Mouse (Mus musculus) hindbrain, postnatal 0 days (tissue): Measurements from ENCODE around the gene Tprn. TPM values are rescaled to one million over a fixed set of nuclear protein-coding genes. Genes with fewer than 3 reads are reported as not detected.

ENCODE experiments used
- ATAC-seq: fragments of 200-750 bp; cut with Nextera tagmentation; 2 replicates; pipeline ENCODE4 v1.8.0; 2017; ENCODE audit warnings: mild to moderate bottlenecking, moderate TSS enrichment, moderate library complexity
- DNase-seq: peaks from one replicate; pipeline ENCODE4 v3.0.0-alpha.2; 2015; ENCODE audit warnings: low spot score
- H3K27ac ChIP-seq: fragments of 300-500 bp; sonication (generic); 2 replicates; pipeline ENCODE4 v1.5.1; 2014; ENCODE audit warnings: mild to moderate bottlenecking
- H3K27me3 ChIP-seq: fragments of 300-500 bp; sonication (generic); 2 replicates; pipeline ENCODE4 v1.6.1; 2014; ENCODE audit warnings: low read length, mixed read lengths; ENCODE audit not compliant: insufficient read depth
- H3K36me3 ChIP-seq: fragments of 300-500 bp; sonication (generic); 2 replicates; pipeline ENCODE4 v1.6.1; 2014; ENCODE audit warnings: low read length, mixed read lengths; ENCODE audit not compliant: insufficient read depth
- H3K4me1 ChIP-seq: fragments of 300-500 bp; sonication (generic); 2 replicates; pipeline ENCODE4 v1.6.1; 2014; ENCODE audit warnings: antibody characterized with exemption, low read length, mixed read lengths; ENCODE audit not compliant: insufficient read depth
- H3K4me2 ChIP-seq: fragments of 300-500 bp; sonication (generic); 2 replicates; pipeline ENCODE4 v1.6.1; 2014; ENCODE audit warnings: low read depth, mild to moderate bottlenecking, low read length, moderate library complexity, mixed read lengths
- H3K4me3 ChIP-seq: fragments of 300-500 bp; sonication (generic); 2 replicates; pipeline ENCODE4 v1.5.1; 2014; ENCODE audit warnings: low read length
- H3K9ac ChIP-seq: fragments of 300-500 bp; sonication (generic); replicated peaks from 2 replicates; pipeline ENCODE4 v1.6.1; 2014; ENCODE audit warnings: mild to moderate bottlenecking, low read length, moderate library complexity, mixed read lengths
- H3K9me3 ChIP-seq: fragments of 300-500 bp; sonication (generic); 2 replicates; pipeline ENCODE4 v1.6.1; 2016; ENCODE audit warnings: low read length, mixed read lengths
- CTCF ChIP-seq: IDR thresholded peaks from 2 replicates; pipeline ENCODE4 v1.5.1; 2016; ENCODE audit warnings: antibody characterized with exemption, control low read depth, low read depth
- WGBS: fragments of 180-500 bp; shearing (Covaris S2); extraction: QIAGEN DNeasy Blood & Tissue Kit; methylation state at CpG from one replicate; pipeline ENCODE4 v1.1.7; 2014; 5-methylcytosine and 5-hydroxymethylcytosine counted together
- polyA plus RNA-seq: library from polyadenylated mRNA; unstranded; fragments of >200 nt; fragmentation: Nextera tagmentation; extraction: Ambion mirVana; gene quantifications from 2 replicates; pipeline ENCODE4 v1.2.1, GENCODE M21; 2015
- total RNA-seq: library from RNA; depleted of rRNA; stranded (reverse); fragments of >200 nt; gene quantifications from 2 replicates; pipeline ENCODE4 v1.2.3, GENCODE M21; 2014

Gene Tprn
- total and polyA plus RNA-seq, 2 experiments from 2014 or later, result 30.0 to 45.6 TPM

DNA sequence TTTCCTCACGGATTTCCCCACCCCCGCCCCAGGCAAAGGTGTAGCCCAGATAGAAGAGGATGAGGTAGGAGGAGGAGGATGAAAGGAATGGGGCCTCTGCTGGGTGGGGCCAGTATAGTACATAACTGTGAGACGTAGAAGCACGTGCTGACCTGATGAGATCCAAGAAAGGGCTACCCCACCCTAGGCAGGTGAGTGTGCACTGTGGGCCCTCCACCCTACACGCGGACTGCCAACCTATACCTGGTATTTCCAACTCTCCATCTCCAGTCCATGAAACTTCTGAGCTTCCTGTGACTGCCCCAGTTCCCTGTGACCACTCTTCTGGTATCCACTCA lies 21.0 kb upstream of the Tprn start:
- no peak for DNase-seq
- Histone ChIP-seq H3K4me3 (peak overlapping the region; percentile 56), H3K4me2 (peak overlapping the region; percentile 88), H3K27me3 (no peaks in the 10 kb centered on the region), H3K27ac (peak overlapping the region; percentile 80; the same call in 1 of the 2 replicates), H3K9ac (peak overlapping the region; percentile 73; the same call in 1 of the 2 replicates), H3K9me3 (no peaks in the 10 kb centered on the region), H3K4me1 (peaks cover 12% of the 10 kb centered on the region), H3K36me3 (peaks cover 5% of the 10 kb centered on the region; the same call in 1 of the 2 replicates)
- peak; percentile 43 for ATAC-seq
- 13% methylated on average over 6 of the region's 6 CpGs for WGBS
- no peak for TF ChIP-seq CTCF

DNA sequence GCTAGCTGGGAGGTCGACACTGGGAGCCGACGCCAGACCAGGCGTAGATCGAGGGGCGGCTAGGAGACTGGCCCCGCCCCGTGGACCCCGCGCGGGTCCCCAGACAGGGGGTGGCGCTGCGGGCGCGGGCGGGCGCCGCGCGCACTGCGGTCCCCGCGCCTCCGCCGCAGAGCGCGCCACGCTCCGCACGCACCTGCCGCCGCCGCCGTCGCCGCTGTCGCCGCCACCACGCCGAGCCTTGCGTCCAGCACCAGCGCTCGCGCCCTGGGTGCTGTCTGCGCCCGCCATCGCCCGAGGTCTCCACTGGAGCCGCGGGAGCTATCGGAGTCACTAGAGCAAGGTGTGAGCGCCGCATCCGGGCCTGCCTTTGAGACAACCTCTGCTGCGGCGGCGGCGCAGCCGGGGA lies 20.3 kb upstream of the Tprn start, which contains the start of the genes Rnf208 and Cysrt1:
Rnf208 (plus strand) TSS at position 155 of the 406 bp plus-strand sequence.
Cysrt1 (minus strand) TSS at position 352 of the 406 bp plus-strand sequence.
- H3K27me3 ChIP-seq, result no peaks in the 10 kb centered on the region
- peaks cover 12% of the 10 kb centered on the region for H3K4me1 ChIP-seq
- WGBS, result 0% methylated on average over 38 of the region's 59 CpGs
- peak; percentile 77 for DNase-seq
- no peaks in the 10 kb centered on the region for H3K9me3 ChIP-seq
- peak within 1 kb of the TSS; percentile 56 for H3K4me3 ChIP-seq
- H3K4me2 ChIP-seq, result peak within 1 kb of the TSS; percentile 88
- H3K27ac ChIP-seq, result peak within 1 kb of the TSS; percentile 80
- peaks cover 5% of the 10 kb centered on the region; the same call in 1 of the 2 replicates for H3K36me3 ChIP-seq
- H3K9ac ChIP-seq, result peak within 1 kb of the TSS; percentile 73
- TF ChIP-seq CTCF, result no peak
- ATAC-seq, result peak; percentile 63

- Histone ChIP-seq H3K9me3 (no peaks in the 10 kb centered on the region), H3K4me3 (peak overlapping the region; percentile 56), H3K27ac (no peak overlapping the region), H3K4me1 (peaks cover 12% of the 10 kb centered on the region), H3K4me2 (peak overlapping the region; percentile 88), H3K27me3 (no peaks in the 10 kb centered on the region), H3K36me3 (peaks cover 5% of the 10 kb centered on the region; the same call in 1 of the 2 replicates), H3K9ac (peak overlapping the region; percentile 73; the same call in 1 of the 2 replicates)
- TF ChIP-seq CTCF, result no peak
- DNase-seq (no peak), ATAC-seq (no peak)
- WGBS, result 78% methylated on average over 8 of the region's 8 CpGs
These were observed 19.1 kb upstream of the Tprn start for GRCm38 (mm10) chr2:25243342-25243741.

DNA sequence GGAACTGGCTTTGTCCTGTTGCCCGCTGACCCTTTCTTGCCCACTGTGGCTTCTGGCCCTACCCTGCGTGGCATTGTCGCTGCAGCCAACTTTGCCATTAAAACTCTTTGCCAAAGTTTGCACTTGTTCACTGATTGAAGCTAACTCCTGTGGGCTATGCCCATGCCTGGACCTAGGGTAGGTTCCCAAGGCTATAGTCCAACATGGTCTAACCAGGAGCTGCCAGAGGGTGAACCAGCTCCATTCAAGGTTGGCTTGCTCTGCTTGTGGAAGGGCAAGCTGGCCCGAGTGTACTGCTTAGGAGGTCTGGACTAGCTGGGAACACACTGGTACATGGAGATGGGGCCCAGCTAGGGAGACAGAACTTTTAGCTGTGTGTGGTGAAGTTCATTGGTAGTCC lies 18.3 kb upstream of the Tprn start:
- H3K4me2 ChIP-seq, result no peak overlapping the region
- ATAC-seq (no peak), DNase-seq (no peak)
- 91% methylated on average over 4 of the region's 4 CpGs for WGBS
- H3K27me3 ChIP-seq, result no peaks in the 10 kb centered on the region
- no peak overlapping the region for H3K9ac ChIP-seq
- no peak for TF ChIP-seq CTCF
- H3K4me1 ChIP-seq, result peaks cover 12% of the 10 kb centered on the region
- no peak overlapping the region for H3K27ac ChIP-seq
- H3K36me3 ChIP-seq, result peaks cover 5% of the 10 kb centered on the region; the same call in 1 of the 2 replicates
- H3K4me3 ChIP-seq, result no peak overlapping the region
- no peaks in the 10 kb centered on the region for H3K9me3 ChIP-seq

DNA sequence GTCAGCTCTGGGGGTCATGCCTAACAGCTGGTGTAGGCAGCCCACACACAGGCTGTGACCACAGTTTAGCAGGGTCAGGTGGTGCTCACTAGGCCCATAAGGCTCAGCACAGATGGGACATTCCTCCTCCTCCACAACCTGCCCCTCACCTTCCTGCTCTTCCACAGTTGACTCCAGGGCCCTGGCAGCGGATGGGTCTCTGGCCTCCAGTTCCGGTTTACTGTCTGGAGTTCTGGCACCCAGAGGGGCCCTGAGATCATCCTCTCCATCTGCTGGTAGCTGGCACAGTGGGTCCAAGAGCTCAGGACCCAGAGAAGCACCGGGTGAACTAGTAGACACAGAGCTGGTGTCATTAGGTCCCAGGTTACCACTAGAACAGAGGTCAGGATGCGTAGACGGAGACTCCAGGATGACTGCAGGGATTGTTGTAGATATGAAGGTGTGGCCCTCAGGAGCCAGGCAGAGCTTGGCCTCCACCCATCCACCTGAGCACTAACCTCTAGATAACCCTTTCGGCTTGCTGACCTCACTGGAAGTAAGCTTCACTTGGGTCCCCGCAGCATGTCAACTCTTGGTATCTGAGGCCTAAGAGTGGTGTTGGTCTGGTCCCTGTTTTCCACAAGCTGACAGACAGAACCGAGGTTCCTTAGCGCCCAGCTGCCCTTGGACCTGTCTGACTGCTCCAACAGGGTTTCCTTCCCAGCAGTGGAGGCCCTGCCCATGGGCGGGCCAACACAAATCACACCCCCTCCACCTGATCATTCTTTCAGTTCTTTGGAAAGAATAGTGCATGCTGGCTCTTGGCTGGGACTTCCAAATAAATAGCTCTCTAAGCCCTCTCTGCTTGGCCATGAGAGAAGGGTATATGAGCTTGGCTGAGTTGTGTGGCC lies 16.0 kb upstream of the Tprn start, which contains the start of gene AL732309.1:
AL732309.1 (minus strand) TSS at position 681 of the 890 bp plus-strand sequence.
- Histone ChIP-seq H3K27ac (no peak within 1 kb of the TSS), H3K4me1 (peaks cover 7% of the 10 kb centered on the region), H3K27me3 (no peaks in the 10 kb centered on the region), H3K36me3 (peaks cover 13% of the 10 kb centered on the region; the same call in 1 of the 2 replicates), H3K9ac (no peak within 1 kb of the TSS), H3K9me3 (no peaks in the 10 kb centered on the region), H3K4me2 (no peak within 1 kb of the TSS), H3K4me3 (no peak within 1 kb of the TSS)
- 92% methylated on average over 10 of the region's 10 CpGs for whole genome bisulfite sequencing
- DNase-seq (no peak), ATAC-seq (no peak)
- no peak for TF ChIP-seq CTCF

GRCm38 (mm10) chr2:25252331-25252730 lies 10.1 kb upstream of the Tprn start:
- 85% methylated on average over 1 of the region's 1 CpGs for WGBS
- peak; percentile 54 for TF ChIP-seq CTCF

More at GRCm38 (mm10) chr2:25252331-25252730, 10.1 kb upstream of the Tprn start:
- Histone ChIP-seq H3K36me3 (peaks cover 10% of the 10 kb centered on the region; the same call in 1 of the 2 replicates), H3K27me3 (no peaks in the 10 kb centered on the region), H3K4me2 (no peak overlapping the region), H3K27ac (no peak overlapping the region), H3K4me3 (no peak overlapping the region), H3K9me3 (no peaks in the 10 kb centered on the region), H3K4me1 (peaks cover 13% of the 10 kb centered on the region), H3K9ac (no peak overlapping the region)
- DNase-seq, result no peak
- ATAC-seq, result no peak
